ENCODE assay signal across 8 mouse cellular contexts in the genomic region with DNA sequence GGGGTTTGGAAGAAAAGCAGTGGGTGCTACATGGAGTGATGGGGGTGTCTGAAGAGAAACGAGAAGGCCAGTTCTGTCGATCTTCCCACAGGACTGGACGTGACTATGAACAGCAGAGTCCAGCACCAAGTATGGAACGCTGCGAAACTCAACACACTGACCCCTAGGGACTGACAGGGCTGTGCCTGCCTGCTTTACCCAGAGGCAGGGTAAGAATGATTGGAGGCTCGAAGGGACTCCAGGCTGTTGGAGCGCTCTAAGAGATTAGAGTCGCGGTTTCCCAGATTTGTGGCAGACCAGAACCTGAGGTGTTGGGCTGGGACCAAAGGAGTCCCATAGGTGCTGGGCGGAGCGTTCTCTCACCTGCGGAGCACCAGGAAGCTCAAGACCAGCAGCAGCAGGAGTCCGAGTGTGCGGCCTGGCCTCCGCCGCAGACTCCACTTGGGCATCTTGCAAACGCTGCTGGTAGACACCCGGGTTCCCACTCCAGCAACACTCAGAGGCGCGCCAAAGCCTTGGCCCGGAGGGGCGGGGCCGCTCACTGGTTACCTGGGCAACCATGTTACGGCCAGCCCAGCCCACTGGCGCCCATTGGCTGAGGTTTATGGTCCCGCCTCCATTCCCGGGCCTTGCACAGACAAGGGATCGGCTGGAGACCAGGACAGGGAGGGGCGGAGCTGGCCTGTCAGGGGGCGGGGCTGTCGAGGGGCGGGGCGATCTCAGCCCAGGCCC. TPM values are rescaled to one million over a fixed set of nuclear protein-coding genes. Genes with fewer than 3 reads are reported as not detected.
DNase-seq lines count a peak whose midpoint lies in the region; ATAC-seq and TF ChIP-seq lines count a peak whose summit lies in the region.

TSS of gene Glb1l2 (minus strand) at position 534 of the 732 bp plus-strand sequence.

- ATAC-seq in erythroblast, adult 5-6 weeks (replicated peaks; ENCODE audit: low FRiP score, poor library complexity, severe bottlenecking): 0 out of 2 replicates have a peak, but pooled peaks have one; percentile 39
- ATAC-seq in midbrain, embryonic 11.5 days (ENCODE audit: low FRiP score): peak; percentile 100

- H3K27ac ChIP-seq in kidney, adult 2 months (ENCODE audit: insufficient read depth, low read depth, low read length): peak within 1 kb of the TSS; percentile 34
- H3K27ac ChIP-seq in limb, embryonic 10.5 days: peak within 1 kb of the TSS; percentile 85
- no peak within 1 kb of the TSS for H3K27ac ChIP-seq in midbrain, embryonic 11.5 days (ENCODE audit: low read depth, low read length)
- no peak within 1 kb of the TSS for H3K27ac ChIP-seq in small intestine, adult 2 months (ENCODE audit: insufficient read depth, low read depth, low read length)

- peak; percentile 78 for DNase-seq in c-Kit-positive CD71-negative TER-119-negative erythroid progenitor cells, embryonic 14.5 days (ENCODE audit: low read depth)
- DNase-seq in heart, adult 8-10 months (ENCODE audit: low spot score): peak; percentile 76
- DNase-seq in kidney, adult 2 months: peak; percentile 98
- peak; percentile 96 for DNase-seq in limb, embryonic 10.5 days (ENCODE audit: low spot score)
- DNase-seq in midbrain, embryonic 11.5 days (ENCODE audit: low spot score, missing footprints): peak; percentile 99
- DNase-seq in MN1 (ENCODE audit: low spot score): no peak

- TF ChIP-seq CTCF in kidney, adult 2 months (conservative IDR thresholded peaks at IDR 0.05; ENCODE audit: insufficient read depth, insufficient read length, low read depth, low read length): no peak
- no peak for TF ChIP-seq CTCF in small intestine, adult 2 months (IDR thresholded peaks at IDR 0.05; ENCODE audit: extremely low read depth, insufficient read length, insufficient replicate concordance, low read depth, low read length)

- peak; percentile 49 for TF ChIP-seq POLR2A in kidney, adult 2 months (IDR thresholded peaks at IDR 0.05; ENCODE audit: low read depth, low read length)
- TF ChIP-seq POLR2A in small intestine, adult 2 months (IDR thresholded peaks at IDR 0.05; ENCODE audit: low read depth, low read length): no peak

- peak within 1 kb of the TSS; percentile 68 for H3K9ac ChIP-seq in midbrain, embryonic 11.5 days (ENCODE audit: low read length)

- no peaks in the 10 kb centered on the region for H3K27me3 ChIP-seq in kidney, adult 2 months (replicated peaks; ENCODE audit: control insufficient read depth, insufficient read depth, low read length)
- no peaks in the 10 kb centered on the region for H3K27me3 ChIP-seq in limb, embryonic 10.5 days (ENCODE audit: low read depth, poor library complexity, severe bottlenecking)
- no peaks in the 10 kb centered on the region for H3K27me3 ChIP-seq in midbrain, embryonic 11.5 days (ENCODE audit: control insufficient read depth, insufficient read depth, low read length)
- H3K27me3 ChIP-seq in small intestine, adult 2 months (ENCODE audit: control insufficient read depth, insufficient read depth, low read length): no peaks in the 10 kb centered on the region

- H3K4me2 ChIP-seq in midbrain, embryonic 11.5 days: peak within 1 kb of the TSS; percentile 82

- peak within 1 kb of the TSS; percentile 61 for H3K4me3 ChIP-seq in kidney, adult 2 months (ENCODE audit: insufficient read depth, low read depth, low read length)
- peak within 1 kb of the TSS; percentile 57 for H3K4me3 ChIP-seq in limb, embryonic 10.5 days
- peak within 1 kb of the TSS; percentile 50 for H3K4me3 ChIP-seq in midbrain, embryonic 11.5 days (ENCODE audit: low read depth, low read length)
- H3K4me3 ChIP-seq in small intestine, adult 2 months (ENCODE audit: low read depth, low read length): peak within 1 kb of the TSS; percentile 45

- H3K4me1 ChIP-seq in kidney, adult 2 months (ENCODE audit: control insufficient read depth, insufficient read depth, low read length): peaks cover 16% of the 10 kb centered on the region
- peaks cover 7% of the 10 kb centered on the region for H3K4me1 ChIP-seq in limb, embryonic 10.5 days
- no peaks in the 10 kb centered on the region; the same call in 1 of the 2 replicates for H3K4me1 ChIP-seq in midbrain, embryonic 11.5 days (ENCODE audit: control insufficient read depth, insufficient read depth, low read length)
- H3K4me1 ChIP-seq in small intestine, adult 2 months (ENCODE audit: control insufficient read depth, insufficient read depth, insufficient read length, low read length): peaks cover 6% of the 10 kb centered on the region

- H3K9me3 ChIP-seq in limb, embryonic 10.5 days (replicated peaks): no peaks in the 10 kb centered on the region
- H3K9me3 ChIP-seq in midbrain, embryonic 11.5 days (ENCODE audit: control insufficient read depth, low read length): no peaks in the 10 kb centered on the region

- 1% methylated on average over 33 of the region's 33 CpGs for WGBS in kidney, adult 2 months
- 2% methylated on average over 33 of the region's 33 CpGs for WGBS in limb, embryonic 10.5 days
- under 1% methylated on average over 33 of the region's 33 CpGs for WGBS in midbrain, embryonic 11.5 days
- WGBS in small intestine, adult 2 months: 3% methylated on average over 33 of the region's 33 CpGs

- no peaks in the 10 kb centered on the region for H3K36me3 ChIP-seq in kidney, adult 2 months (ENCODE audit: control insufficient read depth, insufficient read depth, low read length)
- no peaks in the 10 kb centered on the region for H3K36me3 ChIP-seq in limb, embryonic 10.5 days
- H3K36me3 ChIP-seq in midbrain, embryonic 11.5 days (ENCODE audit: control insufficient read depth, insufficient read depth, low read length): no peaks in the 10 kb centered on the region
- no peaks in the 10 kb centered on the region for H3K36me3 ChIP-seq in small intestine, adult 2 months (ENCODE audit: control insufficient read depth, insufficient read depth, low read length)

RNA-seq across cellular contexts. Expression of gene Glb1l2, which starts in this region (rescaled TPM):
- not detected in 2 replicates for total RNA-seq in erythroblast, adult 5-6 weeks (2015; ENCODE audit: low replicate concordance)
- not detected in 2 replicates for total RNA-seq in erythroblast, adult 5-6 weeks (2017; ENCODE audit: low replicate concordance)
- total RNA-seq in heart, adult 8-10 months (2022): 1 to 10 TPM in 1 of 4 experiments, under 1 TPM in 3; 0.19 to 1.2 (median 0.36) TPM
- 60.4 and 66.7 TPM in 2 replicates for polyA plus RNA-seq in kidney, adult 2 months (2012; rRNA removed)
- 3.6 and 4.6 TPM in 2 replicates for polyA plus RNA-seq in limb, embryonic 10.5 days (2016; fragmentation: Nextera tagmentation; extraction: Ambion mirVana)
- 4.5 and 5.2 TPM in 2 replicates for polyA plus RNA-seq in midbrain, embryonic 11.5 days (2014; fragmentation: Nextera tagmentation; extraction: Ambion mirVana)
- 0.05 and 0.33 TPM in 2 replicates for polyA plus RNA-seq in small intestine, adult 2 months (2012; rRNA removed)

Comparison
In these comparisons a context has a peak if more than half of its experiments do, and no peak if none do; other contexts are left out.
1. Peak in ATAC-seq in erythroblast, adult 5-6 weeks; RNA of the gene not detected or under 1 TPM.
2. H3K27ac ChIP-seq: peak in kidney, adult 2 months (single experiment) and limb, embryonic 10.5 days (single experiment); none in midbrain, embryonic 11.5 days (single experiment) and small intestine, adult 2 months (single experiment).
3. Peak in every context shown above with its lines, with median percentiles within 50 percentile points of each other: H3K4me3 ChIP-seq.